Mouse (Mus musculus) embryonic facial prominence, embryonic 14.5 days (tissue): ENCODE measurements around the gene Ccl8. TPM values are rescaled to one million over a fixed set of nuclear protein-coding genes. Genes with fewer than 3 reads are reported as not detected.

ENCODE experiments used
- ATAC-seq: fragments of 200-750 bp; cut with Nextera tagmentation; 2 replicates; pipeline ENCODE4 v1.8.0; 2017; ENCODE audit warnings: low read depth, moderate number of reproducible peaks, moderate TSS enrichment
- DNase-seq: peaks from one replicate; pipeline ENCODE4 v3.0.0-alpha.2; 2015; ENCODE audit warnings: low spot score
- H3K27ac ChIP-seq: fragments of 300-500 bp; sonication (generic); replicated peaks from 2 replicates; pipeline ENCODE4 v1.5.1; 2014; ENCODE audit warnings: low read depth, mild to moderate bottlenecking, low read length, moderate library complexity
- H3K27me3 ChIP-seq: fragments of 300-500 bp; sonication (generic); replicated peaks from 2 replicates; pipeline ENCODE4 v1.6.1; 2014; ENCODE audit warnings: low read length; ENCODE audit not compliant: control insufficient read depth, insufficient read depth
- H3K36me3 ChIP-seq: fragments of 300-500 bp; sonication (generic); 2 replicates; pipeline ENCODE4 v1.6.1; 2014; ENCODE audit warnings: low read length, mixed read lengths; ENCODE audit not compliant: control insufficient read depth, insufficient read depth
- H3K4me1 ChIP-seq: fragments of 300-500 bp; sonication (generic); 2 replicates; pipeline ENCODE4 v1.6.1; 2014; ENCODE audit warnings: antibody characterized with exemption, low read length; ENCODE audit not compliant: control insufficient read depth, insufficient read depth
- H3K4me2 ChIP-seq: fragments of 300-500 bp; sonication (generic); 2 replicates; pipeline ENCODE4 v1.6.1; 2014; ENCODE audit warnings: low read depth, mild to moderate bottlenecking, low read length, moderate library complexity, mixed read lengths
- H3K4me3 ChIP-seq: fragments of 300-500 bp; sonication (generic); 2 replicates; pipeline ENCODE4 v1.5.1; 2014; ENCODE audit warnings: low read depth, mild to moderate bottlenecking, low read length
- H3K9ac ChIP-seq: fragments of 300-500 bp; sonication (generic); 2 replicates; pipeline ENCODE4 v1.6.1; 2014; ENCODE audit warnings: low read depth, mild to moderate bottlenecking, low read length, moderate library complexity, mixed read lengths
- H3K9me3 ChIP-seq: fragments of 300-500 bp; sonication (generic); 2 replicates; pipeline ENCODE4 v1.6.1; 2016; ENCODE audit warnings: low read length; ENCODE audit not compliant: control insufficient read depth
- WGBS: fragments of 180-500 bp; shearing (Covaris S2); extraction: QIAGEN DNeasy Blood & Tissue Kit; methylation state at CpG from one replicate; pipeline ENCODE4 v1.1.7; 2014; 5-methylcytosine and 5-hydroxymethylcytosine counted together
- polyA plus RNA-seq: library from polyadenylated mRNA; unstranded; fragments of >200 nt; fragmentation: Nextera tagmentation; extraction: Ambion mirVana; gene quantifications from 2 replicates; pipeline ENCODE4 v1.2.1, GENCODE M21; 2014

The Ccl8 gene
- polyA plus RNA-seq, result not detected in 2 replicates

- ATAC-seq, result no peak
Measured at GRCm38 (mm10) chr11:82114885-82115284, at the start of gene Ccl8. TSS of gene Ccl8 (plus strand) at chr11:82115185.

GRCm38 (mm10) chr11:82066953-82067571 lies 47.9 kb upstream of the Ccl8 start:
- H3K4me3 ChIP-seq, result no peak overlapping the region
- WGBS, result 72% methylated on average over 7 of the region's 7 CpGs
- no peak overlapping the region for H3K27ac ChIP-seq
- 0 out of 2 replicates have a peak, but pooled peaks cover 3% of the 10 kb centered on the region for H3K27me3 ChIP-seq
- no peak overlapping the region for H3K4me2 ChIP-seq
- H3K9me3 ChIP-seq, result no peaks in the 10 kb centered on the region
- H3K9ac ChIP-seq, result no peak overlapping the region
- ATAC-seq, result no peak
- H3K36me3 ChIP-seq, result no peaks in the 10 kb centered on the region
- no peaks in the 10 kb centered on the region for H3K4me1 ChIP-seq
- DNase-seq, result no peak

More at GRCm38 (mm10) chr11:82114885-82115284, at the start of gene Ccl8:
- no peaks in the 10 kb centered on the region for H3K9me3 ChIP-seq
- no peak within 1 kb of the TSS for H3K4me2 ChIP-seq
- no peak within 1 kb of the TSS for H3K4me3 ChIP-seq
- H3K27ac ChIP-seq, result no peak within 1 kb of the TSS
- H3K27me3 ChIP-seq, result no peaks in the 10 kb centered on the region
- WGBS, result 75% methylated on average over 3 of the region's 3 CpGs
- no peaks in the 10 kb centered on the region for H3K4me1 ChIP-seq
- no peaks in the 10 kb centered on the region for H3K36me3 ChIP-seq
- no peak within 1 kb of the TSS for H3K9ac ChIP-seq
- no peak for DNase-seq

GRCm38 (mm10) chr11:82071076-82071475 lies 43.9 kb upstream of the Ccl8 start:
- WGBS, result 67% methylated on average over 3 of the region's 3 CpGs
- Histone ChIP-seq H3K9me3 (no peaks in the 10 kb centered on the region), H3K4me3 (no peak overlapping the region), H3K4me2 (no peak overlapping the region), H3K4me1 (no peaks in the 10 kb centered on the region), H3K36me3 (no peaks in the 10 kb centered on the region), H3K9ac (no peak overlapping the region), H3K27ac (no peak overlapping the region), H3K27me3 (peaks cover 3% of the 10 kb centered on the region; the same call in 1 of the 2 replicates)
- ATAC-seq, result no peak
- DNase-seq, result no peak

- H3K27ac ChIP-seq, result no peak overlapping the region
- 83% methylated on average over 1 of the region's 1 CpGs for WGBS
- H3K9ac ChIP-seq, result no peak overlapping the region
- no peak for ATAC-seq
- DNase-seq, result no peak
- no peak overlapping the region for H3K4me2 ChIP-seq
- peaks cover 3% of the 10 kb centered on the region; the same call in 1 of the 2 replicates for H3K27me3 ChIP-seq
- H3K4me1 ChIP-seq, result no peaks in the 10 kb centered on the region
- H3K9me3 ChIP-seq, result no peaks in the 10 kb centered on the region
- H3K4me3 ChIP-seq, result no peak overlapping the region
- H3K36me3 ChIP-seq, result no peaks in the 10 kb centered on the region
Measured at GRCm38 (mm10) chr11:82072374-82072773, 42.6 kb upstream of the Ccl8 start.

- DNase-seq (no peak), ATAC-seq (no peak)
- Histone ChIP-seq H3K4me1 (0 out of 2 replicates have a peak, but pooled peaks cover 2% of the 10 kb centered on the region), H3K4me3 (no peak overlapping the region), H3K4me2 (no peak overlapping the region), H3K27me3 (peaks cover 3% of the 10 kb centered on the region; the same call in 1 of the 2 replicates), H3K9ac (no peak overlapping the region), H3K9me3 (no peaks in the 10 kb centered on the region), H3K36me3 (no peaks in the 10 kb centered on the region), H3K27ac (no peak overlapping the region)
- WGBS, result 73% methylated on average over 3 of the region's 3 CpGs
Measured at GRCm38 (mm10) chr11:82072984-82073383, 42.0 kb upstream of the Ccl8 start.

- ATAC-seq (no peak), DNase-seq (no peak)
- no peaks in the 10 kb centered on the region for H3K36me3 ChIP-seq
- no peak overlapping the region for H3K9ac ChIP-seq
- H3K4me1 ChIP-seq, result 0 out of 2 replicates have a peak, but pooled peaks cover 2% of the 10 kb centered on the region
- no peak overlapping the region for H3K4me3 ChIP-seq
- H3K27ac ChIP-seq, result no peak overlapping the region
- H3K9me3 ChIP-seq, result no peaks in the 10 kb centered on the region
- no peaks in the 10 kb centered on the region; the same call in 1 of the 2 replicates for H3K27me3 ChIP-seq
- WGBS, result 82% methylated on average over 3 of the region's 3 CpGs
- no peak overlapping the region for H3K4me2 ChIP-seq
Measured at GRCm38 (mm10) chr11:82073686-82074085, 41.3 kb upstream of the Ccl8 start.

- no peak for ATAC-seq
Measured at GRCm38 (mm10) chr11:82077031-82077430, 38.0 kb upstream of the Ccl8 start.

GRCm38 (mm10) chr11:82078136-82078730 lies 36.8 kb upstream of the Ccl8 start:
- peak; percentile 70; the same call in 1 of the 2 replicates for ATAC-seq
- 0 out of 2 replicates have a peak, but pooled peaks cover 2% of the 10 kb centered on the region for H3K4me1 ChIP-seq
- H3K9ac ChIP-seq, result no peak overlapping the region
- no peaks in the 10 kb centered on the region for H3K9me3 ChIP-seq
- DNase-seq, result peak; percentile 89
- H3K4me2 ChIP-seq, result no peak overlapping the region
- H3K4me3 ChIP-seq, result no peak overlapping the region
- no peaks in the 10 kb centered on the region for H3K36me3 ChIP-seq
- H3K27me3 ChIP-seq, result no peaks in the 10 kb centered on the region
- H3K27ac ChIP-seq, result no peak overlapping the region

More at GRCm38 (mm10) chr11:82077031-82077430, 38.0 kb upstream of the Ccl8 start:
- H3K9ac ChIP-seq, result no peak overlapping the region
- no peaks in the 10 kb centered on the region for H3K9me3 ChIP-seq
- H3K4me2 ChIP-seq, result no peak overlapping the region
- no peak for DNase-seq
- H3K36me3 ChIP-seq, result no peaks in the 10 kb centered on the region
- 72% methylated on average over 3 of the region's 3 CpGs for WGBS
- H3K4me3 ChIP-seq, result no peak overlapping the region
- H3K4me1 ChIP-seq, result 0 out of 2 replicates have a peak, but pooled peaks cover 2% of the 10 kb centered on the region
- H3K27me3 ChIP-seq, result no peaks in the 10 kb centered on the region; the same call in 1 of the 2 replicates
- H3K27ac ChIP-seq, result no peak overlapping the region
